Mouse (Mus musculus) ovary, postnatal 36 days (tissue): Measurements from ENCODE around the gene Fstl4.
"Not testable (repeated sequence)": the region's sequence is repeated elsewhere in the genome, so short reads cannot be mapped to it uniquely, and the experiment has no call there.

ENCODE experiments used
- DNase-seq: peaks from one replicate; pipeline ENCODE4 v3.0.0; 2022; ENCODE audit warnings: low spot score, mixed read lengths

Gene Fstl4

GRCm38 (mm10) chr11:53087896-53088295, 323.5 kb downstream of the Fstl4 start:
- DNase-seq: not testable (repeated sequence)

DNA sequence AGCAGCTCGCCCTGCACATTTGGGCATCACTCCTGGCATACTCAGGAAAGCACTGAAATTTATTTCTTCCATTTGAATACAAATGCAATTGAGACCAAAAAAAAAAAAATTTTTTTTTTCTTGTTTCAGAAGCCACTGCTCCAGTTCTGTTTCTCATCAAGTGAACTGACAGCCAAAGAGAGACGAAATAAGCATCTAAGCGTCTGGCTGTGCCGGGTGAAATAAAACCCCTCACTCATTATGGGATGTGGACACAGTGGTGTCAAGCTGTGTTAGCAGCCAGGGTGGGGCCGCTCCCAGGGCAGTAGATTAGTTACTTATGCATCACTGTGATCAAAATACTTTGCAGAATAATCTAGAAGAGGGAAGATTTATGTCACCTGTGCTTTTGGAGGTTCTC, 327.2 kb downstream of the Fstl4 start:
- DNase-seq: no peak

DNA sequence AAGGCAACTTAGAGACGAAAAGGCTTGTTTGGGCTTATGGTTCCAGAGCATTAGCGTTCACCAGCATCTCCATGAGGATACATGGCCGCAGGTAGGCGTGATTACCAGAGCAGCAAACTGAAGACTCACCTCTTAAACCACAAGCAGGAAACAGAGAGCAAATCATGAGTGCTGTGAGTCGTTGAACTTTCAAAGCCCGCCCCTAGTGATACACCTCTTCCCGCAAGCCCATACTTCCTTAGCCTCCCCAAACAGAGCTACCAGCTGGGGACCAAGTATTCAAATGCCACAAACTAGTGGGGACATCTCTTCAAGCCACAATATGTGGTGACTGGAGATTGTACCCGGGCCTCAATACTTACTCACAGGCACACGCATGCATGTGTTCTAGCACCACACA, 332.4 kb downstream of the Fstl4 start:
- no peak for DNase-seq

- no peak for DNase-seq
Measured at GRCm38 (mm10) chr11:53097331-53097730, 332.9 kb downstream of the Fstl4 start.

DNA sequence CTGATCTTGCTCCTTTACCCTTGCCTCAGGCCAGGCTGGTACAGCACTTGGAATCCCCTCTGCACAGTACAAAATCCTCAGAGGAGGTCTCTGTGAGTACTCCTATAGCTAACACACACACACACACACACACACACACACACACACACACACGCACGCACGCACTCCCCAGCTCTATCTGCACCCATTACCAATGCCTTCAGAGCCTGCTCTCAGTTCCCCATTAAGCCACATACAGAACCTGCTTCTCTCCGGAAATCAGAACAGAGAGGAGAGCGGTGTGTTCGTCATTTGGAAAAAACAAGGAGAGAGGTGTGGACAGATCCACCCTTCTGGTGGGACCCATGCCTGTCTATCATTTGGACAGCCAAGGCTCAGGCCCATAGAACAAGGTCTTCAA, 333.4 kb downstream of the Fstl4 start:
- no peak for DNase-seq

GRCm38 (mm10) chr11:53098780-53099198, 334.4 kb downstream of the Fstl4 start:
- DNase-seq: no peak

DNA sequence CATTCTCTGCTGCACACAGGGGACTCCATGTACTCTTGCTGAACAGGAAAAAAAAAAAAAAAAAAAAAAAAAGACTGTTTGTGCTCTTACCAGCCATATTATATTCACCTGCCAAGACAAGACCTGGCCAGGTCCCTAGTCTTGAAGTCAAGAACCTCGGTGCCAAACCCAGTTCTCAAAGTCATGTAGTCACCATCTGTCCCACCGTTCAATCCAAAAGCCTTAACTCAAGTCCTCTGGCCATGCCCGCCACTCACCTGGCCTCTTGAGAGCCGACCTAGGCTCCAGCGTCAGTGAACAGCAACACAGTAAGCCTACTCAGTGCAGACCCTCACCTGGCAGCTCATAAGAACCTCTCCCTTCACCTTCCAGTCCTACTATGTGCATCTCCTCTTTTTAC, 334.9 kb downstream of the Fstl4 start:
- no peak for DNase-seq

GRCm38 (mm10) chr11:53101732-53102131, 337.3 kb downstream of the Fstl4 start:
- DNase-seq: no peak

DNA sequence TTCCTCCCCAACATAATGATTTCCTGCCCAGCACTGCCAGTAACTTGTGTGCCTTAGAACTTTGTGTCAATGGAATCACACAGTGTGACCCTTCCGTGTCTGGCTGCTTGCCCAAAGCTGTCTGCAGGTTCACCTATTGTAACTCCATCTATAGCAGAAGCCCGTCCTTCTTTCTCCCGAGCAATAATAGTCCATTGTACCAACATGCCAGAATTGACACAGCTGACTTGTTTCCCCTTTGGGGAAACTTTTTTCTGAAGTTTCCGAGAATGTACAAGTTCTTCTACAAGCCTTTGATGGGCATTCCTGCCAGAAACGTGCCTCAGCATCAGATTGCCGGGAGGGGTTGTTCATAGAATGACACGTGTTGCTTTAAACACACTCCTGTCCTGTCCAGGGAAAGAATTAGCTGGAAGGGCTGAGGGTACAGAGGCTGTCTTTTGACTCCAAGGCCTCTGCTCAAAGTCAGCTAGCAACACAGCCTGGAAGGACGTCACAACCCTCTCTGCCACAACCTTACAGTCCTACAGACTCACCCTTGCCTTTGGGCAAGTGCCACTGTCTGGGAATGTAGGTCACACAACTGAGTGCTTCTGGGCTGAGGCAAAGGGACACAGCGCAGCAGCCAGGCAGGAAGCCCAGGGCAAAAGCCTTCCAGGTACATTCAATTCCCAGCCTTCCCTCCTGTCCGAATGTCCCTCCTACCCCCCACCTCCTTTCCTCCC, 339.3 kb downstream of the Fstl4 start:
- DNase-seq: peak; percentile 19

- DNase-seq: no peak
Measured at GRCm38 (mm10) chr11:53107706-53108105, 343.3 kb downstream of the Fstl4 start.

GRCm38 (mm10) chr11:53108798-53109197, 344.4 kb downstream of the Fstl4 start:
- DNase-seq: no peak

GRCm38 (mm10) chr11:53109701-53110467, 345.4 kb downstream of the Fstl4 start:
- DNase-seq: no peak

- no peak for DNase-seq
Measured at GRCm38 (mm10) chr11:53115711-53116110, 351.3 kb downstream of the Fstl4 start.

DNA sequence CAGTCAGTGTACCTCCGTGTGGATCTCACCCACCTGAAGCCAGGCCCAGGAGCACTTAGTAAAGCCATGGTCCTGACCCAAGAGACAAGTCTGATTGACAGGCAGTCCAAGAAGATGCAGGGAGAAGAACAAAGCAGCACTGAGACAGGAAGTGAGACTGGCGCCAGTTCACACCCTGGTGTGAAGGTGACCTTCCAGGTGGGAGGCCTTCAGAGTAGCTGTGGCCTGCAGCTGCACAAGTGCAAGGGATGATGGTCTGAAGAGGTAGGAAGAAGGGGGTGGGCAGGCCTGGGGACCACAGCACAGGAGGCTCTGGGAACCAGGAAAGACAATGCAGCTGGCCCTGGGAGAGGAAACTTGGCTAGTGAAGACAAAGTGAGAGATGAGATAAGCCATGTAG, 351.9 kb downstream of the Fstl4 start:
- no peak for DNase-seq

DNA sequence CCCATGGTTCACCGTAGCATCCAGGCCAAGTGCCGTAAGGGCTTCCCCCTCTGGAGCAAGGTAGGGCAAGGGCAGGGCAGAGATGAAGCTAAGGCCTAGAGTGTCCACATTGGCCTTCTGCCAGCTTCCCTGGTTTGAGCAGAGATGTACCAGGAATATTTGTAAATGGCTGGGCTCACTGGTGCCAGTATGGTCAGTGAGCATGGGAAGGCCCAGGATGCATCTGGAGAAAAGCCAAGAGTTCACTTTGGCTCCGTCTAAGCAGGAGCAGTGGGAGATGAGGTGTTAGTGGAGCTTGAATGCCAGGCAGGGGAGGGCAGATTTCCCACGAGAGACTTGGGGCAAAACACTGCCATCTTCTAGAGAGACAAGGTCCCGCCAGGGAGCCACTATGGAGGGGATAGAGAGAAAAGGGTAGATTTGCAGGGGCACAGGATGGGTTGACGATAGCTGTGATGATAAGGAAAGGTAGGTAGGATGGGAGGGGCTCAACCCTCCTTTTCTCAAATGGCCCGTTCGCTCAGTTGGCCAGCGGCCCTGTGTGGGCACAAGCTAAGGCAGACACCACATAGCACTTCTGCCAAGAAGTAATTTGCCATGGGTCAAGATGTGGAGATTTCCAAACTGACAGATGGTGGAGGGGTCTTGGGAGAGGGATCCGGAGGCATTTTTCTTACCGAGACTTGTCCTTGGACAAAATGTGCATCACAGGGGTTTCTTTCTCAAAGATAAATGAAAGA, 354.0 kb downstream of the Fstl4 start:
- DNase-seq: no peak

DNA sequence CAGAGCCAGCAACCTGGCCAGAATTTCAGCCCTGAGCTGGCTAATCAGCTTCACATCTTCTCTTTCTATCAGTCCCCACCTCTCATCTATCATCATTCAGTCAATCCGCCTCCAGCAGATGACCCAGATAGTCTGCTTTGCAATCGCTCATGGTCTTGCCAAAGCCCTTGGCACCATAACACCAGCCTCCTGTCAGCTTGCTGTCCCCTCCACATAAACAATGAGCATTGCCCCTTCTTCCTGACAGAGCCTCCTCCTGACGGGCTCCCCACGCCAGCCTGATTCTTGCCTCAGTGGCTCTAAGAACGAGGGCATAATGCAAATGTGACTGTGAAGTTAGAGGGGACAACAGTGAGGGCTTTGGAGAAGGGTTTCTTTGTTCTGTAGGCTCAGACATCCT, 355.5 kb downstream of the Fstl4 start:
- no peak for DNase-seq

- DNase-seq: no peak
Measured at GRCm38 (mm10) chr11:53121208-53121607, 356.8 kb downstream of the Fstl4 start.

DNA sequence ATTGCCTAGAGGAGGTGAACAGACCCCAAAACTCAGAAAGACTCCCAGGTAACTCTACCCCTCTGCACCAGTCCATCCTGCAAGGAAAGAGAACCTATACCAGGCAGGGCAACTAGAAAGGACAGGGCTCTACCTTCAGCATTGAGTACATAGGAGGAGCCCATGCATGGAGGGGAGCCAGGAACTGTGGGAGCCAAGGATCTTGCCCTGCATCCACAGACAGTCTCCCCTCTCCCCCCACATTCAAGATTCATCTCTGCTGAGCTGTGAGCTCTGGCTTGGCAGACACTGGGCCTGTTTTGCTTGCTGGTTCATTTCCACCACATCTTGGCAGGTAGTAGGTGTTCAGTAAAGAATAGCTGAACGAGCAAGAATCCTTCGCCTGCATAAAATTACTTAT, 360.4 kb downstream of the Fstl4 start:
- no peak for DNase-seq

DNA sequence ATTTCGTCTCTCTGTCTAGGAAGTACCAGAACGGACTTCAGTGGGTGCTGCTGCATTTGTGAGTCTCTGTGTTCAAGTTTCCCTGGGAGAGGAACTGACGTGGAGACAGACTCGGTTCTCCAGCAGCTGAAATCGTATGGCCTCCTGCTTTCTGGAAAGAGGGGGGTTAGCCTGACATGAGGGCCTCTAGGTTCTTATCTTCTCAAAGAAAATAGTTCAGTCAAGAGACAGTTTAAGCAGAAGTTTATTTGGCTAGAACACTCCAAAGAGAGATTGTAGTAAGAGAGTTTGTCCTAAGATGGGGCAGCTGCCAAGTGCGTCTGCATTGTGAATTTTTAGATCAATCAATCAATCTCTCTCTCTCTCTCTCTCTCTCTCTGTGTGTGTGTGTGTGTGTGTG, 362.2 kb downstream of the Fstl4 start:
- no peak for DNase-seq

DNA sequence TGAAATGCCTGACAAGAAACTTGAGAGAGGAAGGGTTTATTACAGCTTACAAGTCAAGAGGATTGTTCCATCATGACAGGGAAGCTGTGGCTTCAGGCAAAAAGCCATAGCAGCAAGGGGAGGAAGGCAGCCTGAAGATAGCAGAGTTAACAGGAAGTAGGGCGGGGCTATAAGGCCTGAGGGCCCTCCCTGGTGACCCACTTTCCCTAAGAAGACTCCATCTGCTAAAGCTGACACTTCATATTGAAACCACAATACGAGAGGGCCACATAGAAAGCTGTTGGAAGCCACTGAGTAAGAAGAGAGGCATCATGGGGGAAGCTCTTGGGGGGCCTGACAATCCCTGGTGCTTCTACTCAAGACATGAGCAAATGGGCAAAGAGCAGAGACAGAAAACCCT, 364.2 kb downstream of the Fstl4 start:
- DNase-seq: no peak

GRCm38 (mm10) chr11:53132406-53133035, 368.1 kb downstream of the Fstl4 start:
- DNase-seq: no peak

DNA sequence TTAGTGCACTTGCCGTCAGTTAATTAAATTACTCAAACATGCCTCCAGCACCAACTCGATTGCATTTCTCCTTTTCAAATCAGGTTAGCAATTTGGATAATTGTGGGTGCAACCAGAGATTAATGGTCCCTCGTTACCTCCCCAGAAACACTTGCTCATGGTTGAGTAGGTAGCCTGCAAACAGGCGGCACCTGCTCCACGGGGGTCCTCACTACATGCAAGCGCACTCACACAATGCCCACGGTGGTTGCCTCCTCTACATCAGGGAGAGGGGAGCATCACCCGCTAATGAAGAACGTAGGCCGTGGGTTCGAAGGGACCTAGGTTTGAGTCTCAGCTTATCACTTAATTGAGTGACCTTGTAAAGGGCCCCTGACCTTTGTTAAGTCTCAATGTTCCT, 371.9 kb downstream of the Fstl4 start:
- DNase-seq: no peak
